Mouse (Mus musculus) intestine, postnatal 0 days (tissue): Measurements from ENCODE around the gene Piezo1. TPM values are rescaled to one million over a fixed set of nuclear protein-coding genes. Genes with fewer than 3 reads are reported as not detected.

Source experiments
- ATAC-seq: fragments of 200-750 bp; cut with Nextera tagmentation; 2 replicates; pipeline ENCODE4 v1.8.0; 2017; ENCODE audit warnings: mild to moderate bottlenecking, moderate TSS enrichment, moderate library complexity
- H3K27ac ChIP-seq: fragments of 300-500 bp; sonication (generic); 2 replicates; pipeline ENCODE4 v1.5.1; 2014; ENCODE audit warnings: mild to moderate bottlenecking, low read depth, low read length, moderate library complexity
- H3K27me3 ChIP-seq: fragments of 300-500 bp; sonication (generic); replicated peaks from 2 replicates; pipeline ENCODE4 v1.6.1; 2014; ENCODE audit warnings: low read length, mixed read lengths; ENCODE audit not compliant: control insufficient read depth, insufficient read depth
- H3K36me3 ChIP-seq: fragments of 300-500 bp; sonication (generic); 2 replicates; pipeline ENCODE4 v1.6.1; 2014; ENCODE audit warnings: mild to moderate bottlenecking, moderate library complexity; ENCODE audit not compliant: control insufficient read depth, insufficient read depth
- H3K4me1 ChIP-seq: fragments of 300-500 bp; sonication (generic); replicated peaks from 2 replicates; pipeline ENCODE4 v1.6.1; 2014; ENCODE audit warnings: antibody characterized with exemption, low read length, mixed read lengths; ENCODE audit not compliant: control insufficient read depth, insufficient read depth
- H3K4me2 ChIP-seq: fragments of 300-500 bp; sonication (generic); replicated peaks from 2 replicates; pipeline ENCODE4 v1.6.1; 2014; ENCODE audit warnings: low read depth, mild to moderate bottlenecking, moderate library complexity
- H3K4me3 ChIP-seq: fragments of 300-500 bp; sonication (generic); 2 replicates; pipeline ENCODE4 v1.5.1; 2014; ENCODE audit warnings: low read depth, low read length
- H3K9ac ChIP-seq: fragments of 300-500 bp; sonication (generic); 2 replicates; pipeline ENCODE4 v1.6.1; 2014; ENCODE audit warnings: mild to moderate bottlenecking, low read depth, low read length
- H3K9me3 ChIP-seq: fragments of 300-500 bp; sonication (generic); 2 replicates; pipeline ENCODE4 v1.6.1; 2016; ENCODE audit warnings: mixed run types; ENCODE audit not compliant: control insufficient read depth
- CTCF ChIP-seq: sonication (generic); IDR thresholded peaks from 2 replicates; pipeline ENCODE4 v1.5.1; 2016; ENCODE audit warnings: low read depth, mild to moderate bottlenecking, control low read depth, antibody characterized with exemption, moderate library complexity
- WGBS: fragments of 180-500 bp; shearing (Covaris S2); extraction: QIAGEN DNeasy Blood & Tissue Kit; methylation state at CpG from one replicate; pipeline ENCODE4 v1.1.7; 2014; 5-methylcytosine and 5-hydroxymethylcytosine counted together
- polyA plus RNA-seq: library from polyadenylated mRNA; unstranded; fragments of >200 nt; fragmentation: Nextera tagmentation; extraction: Ambion mirVana; gene quantifications from 2 replicates; pipeline ENCODE4 v1.2.1, GENCODE M21; 2015

Gene Piezo1
- polyA plus RNA-seq, 1 experiment from 2014 or later: 4.4 TPM

DNA sequence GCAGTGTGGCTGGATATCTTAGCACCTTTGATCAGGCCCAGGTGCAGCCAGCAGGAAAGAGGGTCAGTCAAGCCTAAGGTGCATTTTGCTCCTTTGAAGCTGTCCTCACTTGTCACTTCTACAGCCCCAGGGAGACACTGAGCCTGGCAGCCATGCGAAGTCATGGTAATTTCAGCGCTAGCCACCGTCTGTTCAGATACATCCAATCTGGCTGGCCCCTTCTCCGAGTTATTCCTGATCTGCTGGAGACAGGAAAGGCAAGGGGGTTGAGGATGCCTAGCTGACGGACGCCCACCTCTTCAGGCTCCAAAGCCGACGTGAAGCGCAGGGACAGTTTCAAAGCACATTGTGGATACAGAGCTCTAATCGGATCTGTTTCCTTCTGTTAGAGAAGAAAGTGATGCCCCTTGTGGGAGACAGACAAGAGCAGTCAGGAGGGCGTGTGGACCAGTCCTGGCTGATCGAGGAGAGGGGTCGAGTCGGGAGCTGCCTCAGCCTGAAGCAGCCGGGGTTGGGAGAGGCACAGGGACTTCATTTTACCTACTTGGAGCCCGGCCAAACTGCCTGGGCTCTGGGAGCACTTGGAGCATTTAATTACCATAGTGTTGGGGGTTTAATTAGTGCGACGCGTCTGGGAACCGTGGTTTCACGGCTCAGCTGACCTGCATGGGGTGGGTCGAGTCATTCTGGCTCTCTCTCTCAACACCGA lies 27.3 kb downstream of the Piezo1 start:
- Histone ChIP-seq H3K27ac (peak overlapping the region; percentile 71), H3K36me3 (no peaks in the 10 kb centered on the region), H3K4me3 (no peak overlapping the region), H3K27me3 (no peaks in the 10 kb centered on the region), H3K9me3 (no peaks in the 10 kb centered on the region), H3K4me1 (0 out of 2 replicates have a peak, but pooled peaks cover 17% of the 10 kb centered on the region), H3K4me2 (peak overlapping the region; percentile 53), H3K9ac (0 out of 2 replicates have a peak overlapping the region, but pooled peaks have one; percentile 7)
- no peak for TF ChIP-seq CTCF
- ATAC-seq: no peak
- 35% methylated on average over 23 of the region's 23 CpGs for WGBS

DNA sequence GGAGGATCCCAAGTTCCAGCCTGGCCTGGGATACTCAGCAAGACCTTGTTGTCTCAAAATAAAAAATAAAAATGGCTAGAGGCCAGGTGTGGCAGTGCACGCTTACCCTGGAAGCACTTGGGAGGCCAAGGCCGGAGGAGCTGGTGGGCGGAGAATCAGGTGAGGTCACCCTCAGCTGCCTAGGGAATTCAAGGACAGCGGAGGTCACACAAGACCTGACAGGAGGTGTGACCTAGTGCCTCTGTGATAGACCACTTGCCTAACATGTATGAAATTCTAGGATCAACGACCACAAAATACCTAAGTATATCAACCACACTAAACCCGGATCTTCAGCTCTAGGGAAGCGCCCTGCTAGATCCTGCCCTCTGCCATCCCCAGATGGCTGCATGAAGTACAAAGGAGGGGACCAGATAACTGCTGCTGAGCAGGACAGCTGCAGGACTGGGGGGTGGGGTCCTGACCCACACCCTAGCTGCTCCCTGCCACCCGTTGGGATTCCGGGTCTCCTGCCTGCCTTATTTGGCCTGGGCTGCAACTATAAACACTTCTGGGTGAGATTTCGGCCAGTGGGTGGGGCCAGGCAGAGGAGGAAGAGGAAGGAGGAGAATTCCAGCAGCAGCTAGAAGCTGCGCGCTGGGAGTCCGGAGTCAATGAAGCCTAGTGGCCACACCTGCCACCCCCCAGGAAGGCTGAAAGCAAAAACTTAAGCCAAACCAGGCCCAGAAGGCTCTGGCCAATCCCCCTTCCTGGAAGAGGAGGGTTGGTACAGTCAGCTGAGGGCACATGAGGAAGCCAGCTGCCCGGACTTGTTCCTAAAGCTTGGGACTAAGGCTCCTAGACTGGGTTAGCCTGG lies 28.1 kb downstream of the Piezo1 start:
- H3K4me1 ChIP-seq: 0 out of 2 replicates have a peak, but pooled peaks cover 17% of the 10 kb centered on the region
- peak overlapping the region; percentile 53 for H3K4me2 ChIP-seq
- 30% methylated on average over 14 of the region's 14 CpGs for WGBS
- H3K4me3 ChIP-seq: no peak overlapping the region
- no peaks in the 10 kb centered on the region for H3K9me3 ChIP-seq
- no peaks in the 10 kb centered on the region for H3K27me3 ChIP-seq
- H3K9ac ChIP-seq: 0 out of 2 replicates have a peak overlapping the region, but pooled peaks have one; percentile 7
- peak overlapping the region; percentile 71 for H3K27ac ChIP-seq
- peak; percentile 39 for ATAC-seq
- H3K36me3 ChIP-seq: no peaks in the 10 kb centered on the region
- no peak for TF ChIP-seq CTCF

DNA sequence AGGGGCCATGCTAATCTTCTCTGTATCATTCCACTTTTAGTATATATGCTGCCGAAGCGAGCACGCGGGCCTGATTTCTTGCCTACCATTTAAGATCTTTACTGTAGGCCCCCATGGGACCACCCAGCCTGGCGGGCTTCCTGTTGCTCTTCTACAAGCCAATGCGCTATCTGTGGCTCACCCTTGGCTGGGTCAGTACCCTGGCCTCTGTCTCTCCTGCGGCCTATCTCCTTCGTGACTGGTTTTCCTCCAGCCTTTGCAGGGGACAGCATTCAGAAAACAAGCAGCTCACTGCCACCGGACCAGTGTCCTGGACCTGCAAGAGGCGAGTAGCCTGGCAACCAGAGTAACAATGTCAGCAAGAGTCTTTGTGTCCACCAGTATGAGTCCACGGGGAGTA lies 30.5 kb downstream of the Piezo1 start:
- WGBS: 80% methylated on average over 11 of the region's 11 CpGs

GRCm38 (mm10) chr8:122517541-122518190 lies 33.5 kb downstream of the Piezo1 start:
- Histone ChIP-seq H3K27me3 (no peaks in the 10 kb centered on the region), H3K4me2 (no peak overlapping the region), H3K27ac (peak overlapping the region; percentile 60), H3K4me1 (no peaks in the 10 kb centered on the region), H3K4me3 (no peak overlapping the region), H3K9ac (no peak overlapping the region), H3K9me3 (no peaks in the 10 kb centered on the region), H3K36me3 (no peaks in the 10 kb centered on the region)
- 37% methylated on average over 6 of the region's 6 CpGs for WGBS
- peak; percentile 34; the same call in 1 of the 2 replicates for ATAC-seq
- no peak for TF ChIP-seq CTCF

More for the DNA sequence above, 30.5 kb downstream of the Piezo1 start:
- H3K4me2 ChIP-seq: no peak overlapping the region
- H3K9me3 ChIP-seq: no peaks in the 10 kb centered on the region
- H3K4me1 ChIP-seq: 0 out of 2 replicates have a peak, but pooled peaks cover 17% of the 10 kb centered on the region
- H3K27ac ChIP-seq: no peak overlapping the region
- H3K4me3 ChIP-seq: no peak overlapping the region
- ATAC-seq: no peak
- no peaks in the 10 kb centered on the region for H3K27me3 ChIP-seq
- no peak for TF ChIP-seq CTCF
- H3K9ac ChIP-seq: no peak overlapping the region
- H3K36me3 ChIP-seq: no peaks in the 10 kb centered on the region

DNA sequence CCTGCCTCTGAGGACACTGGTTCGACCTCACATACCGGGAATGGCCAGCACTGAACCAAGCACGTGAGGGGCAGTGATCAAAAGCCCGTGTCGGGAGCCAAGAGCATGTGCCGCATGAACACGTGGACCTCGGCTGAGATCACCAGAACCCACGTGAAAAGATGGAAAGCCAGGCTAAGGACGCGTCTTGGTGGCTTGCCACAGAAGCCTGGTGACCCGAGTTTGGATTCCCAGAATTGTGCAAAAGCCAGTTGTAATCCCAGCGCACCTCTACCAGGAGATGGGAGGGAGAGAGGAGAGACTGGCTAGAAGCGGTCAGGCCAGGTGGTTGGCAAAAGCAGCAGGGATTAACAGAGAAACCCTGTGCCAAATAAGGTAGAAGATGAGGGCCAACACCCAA lies 35.4 kb downstream of the Piezo1 start:
- no peak overlapping the region for H3K27ac ChIP-seq
- H3K4me3 ChIP-seq: no peak overlapping the region
- no peaks in the 10 kb centered on the region; the same call in 1 of the 2 replicates for H3K4me1 ChIP-seq
- H3K4me2 ChIP-seq: no peak overlapping the region
- WGBS: 87% methylated on average over 14 of the region's 14 CpGs
- ATAC-seq: no peak
- H3K9ac ChIP-seq: no peak overlapping the region
- H3K27me3 ChIP-seq: no peaks in the 10 kb centered on the region
- TF ChIP-seq CTCF: no peak
- H3K36me3 ChIP-seq: no peaks in the 10 kb centered on the region
- H3K9me3 ChIP-seq: no peaks in the 10 kb centered on the region

GRCm38 (mm10) chr8:122512392-122512791 lies 38.7 kb downstream of the Piezo1 start:
- Histone ChIP-seq H3K4me3 (no peak overlapping the region), H3K9me3 (no peaks in the 10 kb centered on the region), H3K4me1 (no peaks in the 10 kb centered on the region; the same call in 1 of the 2 replicates), H3K36me3 (no peaks in the 10 kb centered on the region), H3K27me3 (no peaks in the 10 kb centered on the region), H3K27ac (no peak overlapping the region), H3K9ac (no peak overlapping the region), H3K4me2 (no peak overlapping the region)
- no peak for TF ChIP-seq CTCF
- no peak for ATAC-seq
- 56% methylated on average over 7 of the region's 7 CpGs for WGBS
